Mouse (Mus musculus) liver, postnatal 0 days (tissue): ENCODE data around the gene Ndrg2.

Source experiments
- CTCF ChIP-seq: sonication (generic); IDR thresholded peaks from 2 replicates; pipeline ENCODE4 v1.5.1; 2016; ENCODE audit warnings: antibody characterized with exemption, low read depth
- EP300 ChIP-seq: IDR thresholded peaks from 2 replicates; pipeline ENCODE4 v1.6.1; 2016; ENCODE audit warnings: antibody characterized with exemption, low read depth, mild to moderate bottlenecking

DNA sequence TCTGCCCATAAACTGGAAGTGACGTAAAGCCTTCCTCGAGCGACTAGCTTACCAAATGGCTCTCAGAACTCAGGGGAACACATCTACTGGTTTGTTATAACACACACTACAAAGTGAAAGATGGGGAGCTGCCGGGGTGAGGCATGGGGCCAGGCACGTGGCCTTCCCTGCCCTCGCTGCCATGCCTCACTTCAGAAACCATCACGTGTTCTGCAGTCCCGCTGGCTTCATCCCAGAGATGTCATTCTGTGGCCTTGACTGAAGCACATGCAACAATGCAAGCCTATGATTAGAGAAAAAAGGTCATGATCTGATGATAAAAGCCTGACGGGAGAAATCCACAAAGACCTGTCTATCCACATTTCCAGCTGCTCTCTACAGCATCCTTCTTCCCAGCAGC, 42.2 kb downstream of the Ndrg2 start:
- TF ChIP-seq CTCF (no peak), EP300 (no peak)
